ENCODE assay signal across 7 mouse cellular contexts in genomic region chr7:84088971-84089370, GRCm38 (mm10).
DNase-seq lines count a peak whose midpoint lies in the region.

No protein-coding gene starts in this region.

- DNase-seq in A20 (ENCODE audit: low read depth, low spot score): peak; percentile 72
- peak; percentile 28 to 36 for DNase-seq in CD8-positive naive resting alpha-beta T cell, adult 2 months (ENCODE audit: low read depth in 2 of 2, low spot score in 2 of 2)
- peak; percentile 79 for DNase-seq in brain, adult 2 months (ENCODE audit: low read depth, low spot score)
- peak; percentile 58 to 63 for DNase-seq in frontal cortex, postnatal 25 days (ENCODE audit: low spot score in 2 of 2)
- DNase-seq in kidney, postnatal 4 days: peak; percentile 88 to 90
- DNase-seq in lung, postnatal 10 days: peak; percentile 91
- peak; percentile 46 to 75 for DNase-seq in spleen, adult 18-20 months

Comparison
In these comparisons a context has a peak if more than half of its experiments do, and no peak if none do; other contexts are left out.
1. Peak in every context shown above with its lines: DNase-seq.
2. DNase-seq: peak in every context shown above with its lines; median percentile 91 in lung, postnatal 10 days; 89 in kidney, postnatal 4 days; 79 in brain, adult 2 months; 72 in A20; 60 in frontal cortex, postnatal 25 days; 60 in spleen, adult 18-20 months; 32 in CD8-positive naive resting alpha-beta T cell, adult 2 months.